Mouse (Mus musculus): ENCODE measurements around the gene D6Wsu163e. TPM values are rescaled to one million over a fixed set of nuclear protein-coding genes. Genes with fewer than 3 reads are reported as not detected.

The D6Wsu163e gene
- total RNA-seq, 2 experiments from 2014 or later, result 12.9 to 14.4 TPM

- no peak for DNase-seq (ENCODE audit: low spot score in 2 of 2)
Measured at GRCm38 (mm10) chr6:126996399-126996798, 56.6 kb downstream of the D6Wsu163e start.

GRCm38 (mm10) chr6:127005646-127006045, 65.9 kb downstream of the D6Wsu163e start:
- no peak for DNase-seq (ENCODE audit: low spot score in 2 of 2)

DNA sequence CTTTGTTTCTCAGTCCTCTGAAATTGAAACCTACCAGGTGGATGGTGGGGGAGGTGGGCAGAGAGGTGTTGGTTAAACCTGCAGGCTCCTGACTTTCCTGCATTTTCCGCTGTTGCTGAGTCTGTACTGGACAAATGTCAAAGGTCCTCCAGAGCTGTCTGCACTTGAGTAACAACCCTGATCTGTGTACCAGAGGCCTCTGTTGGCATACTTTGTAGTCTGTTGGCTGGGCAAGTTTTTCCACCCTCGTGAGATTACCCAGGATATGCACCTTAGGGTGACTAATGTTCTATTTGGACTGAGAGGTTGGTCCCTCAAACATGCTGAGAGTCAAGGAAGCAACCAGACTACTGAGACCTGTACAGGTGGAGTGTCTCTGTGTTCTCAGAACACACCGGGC, 66.8 kb downstream of the D6Wsu163e start:
- no peak for DNase-seq (ENCODE audit: low spot score in 2 of 2)

- DNase-seq (ENCODE audit: low spot score in 2 of 2), result no peak
Measured at GRCm38 (mm10) chr6:127010021-127010420, 70.3 kb downstream of the D6Wsu163e start.

- no peak for DNase-seq (ENCODE audit: low spot score in 2 of 2)
Measured at GRCm38 (mm10) chr6:127011947-127012535, 72.3 kb downstream of the D6Wsu163e start.

DNA sequence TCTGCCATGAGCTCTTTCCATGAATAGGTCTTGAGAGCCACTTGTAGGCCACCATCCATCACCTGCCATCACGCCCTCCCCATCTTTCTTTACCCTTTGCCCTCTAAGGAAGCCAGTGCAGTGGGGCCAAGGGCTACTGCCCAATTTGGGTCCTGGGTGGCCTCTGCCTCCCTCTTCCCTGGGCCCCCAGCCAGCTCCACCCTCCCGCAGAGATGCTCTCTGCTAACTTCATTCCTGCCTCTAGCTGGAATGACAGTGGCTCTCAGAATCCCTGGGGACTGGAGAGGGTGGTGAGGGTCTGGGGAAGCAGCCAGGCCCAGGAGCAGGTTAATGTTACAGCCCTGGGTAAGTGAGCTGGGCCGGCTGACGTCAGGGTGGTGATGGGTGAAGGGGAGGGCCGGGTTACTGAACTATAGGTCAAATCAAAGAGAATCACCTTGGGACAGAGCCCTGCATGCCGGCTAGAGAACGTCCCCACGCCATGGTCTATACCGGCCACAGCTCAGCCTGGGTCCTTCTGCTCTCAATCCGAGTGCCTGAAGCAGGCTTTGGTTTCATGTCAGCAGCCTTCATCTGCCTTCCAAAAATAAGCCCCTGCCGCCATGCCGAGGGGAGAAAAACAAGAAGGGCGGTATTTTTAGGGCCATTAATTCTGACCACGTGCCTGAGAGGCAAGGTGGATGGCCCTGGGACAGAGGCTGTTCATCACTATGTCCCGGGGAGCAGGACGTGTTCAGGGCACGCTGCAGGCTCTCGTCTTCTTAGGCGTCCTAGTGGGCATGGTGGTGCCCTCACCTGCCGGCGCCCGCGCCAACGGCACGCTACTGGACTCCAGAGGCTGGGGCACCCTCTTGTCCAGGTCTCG, 75.4 kb downstream of the D6Wsu163e start, which contains the start of gene Fgf6:
Fgf6 (plus strand) TSS at position 681 of the 865 bp plus-strand sequence.
- DNase-seq (ENCODE audit: low spot score in 2 of 2), result no peak

GRCm38 (mm10) chr6:127019254-127019653, 79.5 kb downstream of the D6Wsu163e start:
- DNase-seq (ENCODE audit: low spot score in 2 of 2), result no peak

DNA sequence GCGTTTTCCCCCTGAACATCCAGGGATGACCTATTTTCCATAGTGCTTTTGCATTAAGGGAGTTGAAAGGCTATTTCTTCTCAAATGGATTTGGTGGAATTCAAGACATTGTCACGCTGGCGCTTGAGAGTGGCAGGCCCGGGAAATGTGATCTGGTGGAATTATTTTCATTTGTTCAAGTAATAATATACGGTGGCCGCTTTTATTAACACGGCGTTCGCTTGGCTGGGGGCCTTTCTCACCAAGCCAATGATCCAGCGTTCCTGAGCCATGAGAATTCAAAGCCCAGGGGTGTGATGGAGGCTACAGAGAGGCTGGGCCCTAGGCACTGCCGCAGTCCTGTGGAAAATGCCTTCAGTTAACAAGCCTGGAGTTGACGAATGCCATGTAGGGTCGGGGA, 80.7 kb downstream of the D6Wsu163e start:
- DNase-seq (ENCODE audit: low spot score in 2 of 2), result no peak

DNA sequence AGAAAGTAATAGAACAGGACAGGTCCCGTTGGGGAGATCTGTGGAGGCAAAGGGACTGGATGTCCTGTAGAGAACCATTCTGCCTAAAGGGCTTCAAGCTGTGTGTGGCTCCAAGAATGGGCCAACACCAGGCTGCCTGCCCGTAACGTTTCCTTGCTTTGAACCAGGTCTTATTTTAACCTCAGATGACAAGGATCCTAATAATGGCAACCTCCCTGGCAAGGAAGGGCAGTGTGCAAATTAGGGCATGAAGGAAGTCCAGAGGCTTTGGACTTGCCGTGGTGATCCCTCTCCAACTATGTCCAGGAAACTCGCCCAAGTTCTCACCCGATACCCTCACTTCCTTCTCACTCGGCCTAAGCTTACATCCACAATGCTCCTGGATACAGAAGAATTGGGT, 85.1 kb downstream of the D6Wsu163e start:
- DNase-seq (ENCODE audit: low spot score in 2 of 2), result no peak

Other genes starting within 250 kb of the D6Wsu163e start
- gene Kcna6, start 199.3 kb upstream of the D6Wsu163e start, total RNA-seq (2021), result 1 to 10 TPM; 5.3 to 5.8 TPM
- gene Ndufa9, start 90.8 kb upstream of the D6Wsu163e start, total RNA-seq (2021), result 100 to 1,000 TPM; 230 to 236 TPM
- gene Akap3, start 86.9 kb upstream of the D6Wsu163e start, total RNA-seq (2021), result not detected
- gene Dyrk4, start 18.1 kb upstream of the D6Wsu163e start, total RNA-seq (2021), result not detected
- gene Rad51ap1, start 375 bp upstream of the D6Wsu163e start, total RNA-seq (2021), result 10 to 100 TPM; 13.6 to 17.3 TPM
- 1 to 10 TPM; 8.2 to 9.7 TPM for gene Fgf6, start 75.6 kb downstream of the D6Wsu163e start, total RNA-seq (2021)
- under 1 TPM in 1 of 2 experiments, not detected in 1; 0.20 TPM for gene Fgf23, start 132.9 kb downstream of the D6Wsu163e start, total RNA-seq (2021)
- 10 to 100 TPM; 10.4 to 10.9 TPM for gene Tigar, start 169.6 kb downstream of the D6Wsu163e start, total RNA-seq (2021)
- gene Ccnd2, start 212.2 kb downstream of the D6Wsu163e start, total RNA-seq (2021), result 10 to 100 TPM; 80.7 to 85.3 TPM